ENCODE assay signal across 18 mouse cellular contexts in genomic region chr3:107712081-107712480, GRCm38 (mm10).
"Had no signal": no experiment of that assay in that cellular context is flagged by ENCODE, and none has a peak within 500 bp of the region (broad histone marks: within the 10 kb centered on the region; RNA-seq: fewer than 3 reads in every experiment).

No protein-coding gene starts in this region.

- DNase-seq: lung, adult 18-20 months; lung, embryonic 14.5 days; lung, postnatal 10 days; lung, postnatal 36 days; retina, postnatal 1 day; right cerebral cortex, adult 18-20 months; thymus, adult 2 months; thymus, postnatal 25 days; thymus, postnatal 4 days had no signal

- H3K9me3 ChIP-seq: megakaryocyte, embryonic 14.5 days; midbrain, embryonic 13.5 days; midbrain, embryonic 15.5 days; neural tube, embryonic 13.5 days; neural tube, embryonic 15.5 days; stomach, embryonic 15.5 days had no signal

- H3K27me3 ChIP-seq: midbrain, embryonic 13.5 days; midbrain, embryonic 15.5 days; neural tube, embryonic 13.5 days; neural tube, embryonic 15.5 days; stomach, embryonic 15.5 days had no signal

- H3K27ac ChIP-seq: macrophage; midbrain, embryonic 13.5 days; midbrain, embryonic 15.5 days; neural tube, embryonic 13.5 days; neural tube, embryonic 15.5 days; stomach, embryonic 15.5 days; stomach, postnatal 0 days had no signal

- H3K36me3 ChIP-seq: midbrain, embryonic 13.5 days; midbrain, embryonic 15.5 days; neural tube, embryonic 13.5 days; neural tube, embryonic 15.5 days; stomach, embryonic 15.5 days had no signal

- H3K4me2 ChIP-seq: lung, embryonic 14.5 days; midbrain, embryonic 11.5 days; midbrain, embryonic 13.5 days; midbrain, embryonic 15.5 days; neural tube, embryonic 13.5 days; neural tube, embryonic 15.5 days; stomach, embryonic 15.5 days had no signal

- H3K4me1 ChIP-seq: megakaryocyte, embryonic 14.5 days; midbrain, embryonic 13.5 days; midbrain, embryonic 15.5 days; neural tube, embryonic 13.5 days; neural tube, embryonic 15.5 days had no signal

- H3K4me3 ChIP-seq: megakaryocyte, embryonic 14.5 days; midbrain, embryonic 13.5 days; midbrain, embryonic 15.5 days; neural tube, embryonic 13.5 days; neural tube, embryonic 15.5 days; stomach, embryonic 15.5 days had no signal
